Mouse (Mus musculus): ENCODE measurements around the gene Rexo4. TPM values are rescaled to one million over a fixed set of nuclear protein-coding genes. Genes with fewer than 3 reads are reported as not detected.
A peak's percentile ranks its signal among the peaks of the same experiment; 100 is the strongest.

Gene Rexo4
- polyA plus RNA-seq, 1 experiment from 2014 or later, result 39.5 TPM

DNA sequence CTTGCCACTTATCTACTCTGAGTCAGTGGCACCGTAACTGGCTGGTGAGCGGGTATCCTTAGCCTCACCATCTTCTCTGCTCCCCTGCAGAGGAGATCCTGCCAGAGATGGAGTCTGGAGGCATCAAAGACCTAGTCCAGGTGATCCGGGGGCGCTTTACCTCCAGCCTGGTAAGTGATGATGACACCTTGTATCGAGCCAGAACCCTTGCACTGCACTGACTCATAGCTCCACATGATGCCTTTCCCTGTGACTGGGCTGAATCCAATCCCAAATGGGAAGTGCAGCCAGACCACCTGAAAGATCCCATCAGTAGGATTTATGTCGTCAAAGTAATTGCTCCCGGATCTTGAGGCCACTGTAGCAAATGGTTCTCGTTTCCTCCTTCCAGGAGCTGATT is 11.3 kb downstream of the Rexo4 start:
- Histone ChIP-seq H3K27me3 (replicated peaks; ENCODE audit: control insufficient read depth, insufficient read depth, low read length) (no peaks in the 10 kb centered on the region), H3K4me3 (replicated peaks; ENCODE audit: low read length) (no peak overlapping the region), H3K27ac (ENCODE audit: low read length) (no peak overlapping the region), H3K4me1 (replicated peaks; ENCODE audit: control insufficient read depth, insufficient read depth, low read length) (0 out of 2 replicates have a peak, but pooled peaks cover under 1% of the 10 kb centered on the region), H3K9ac (replicated peaks; ENCODE audit: low read depth, low read length) (no peak overlapping the region), H3K9me3 (ENCODE audit: control insufficient read depth, low read length) (no peaks in the 10 kb centered on the region), H3K36me3 (ENCODE audit: control insufficient read depth, insufficient read depth) (peaks cover 29% of the 10 kb centered on the region), H3K4me2 (ENCODE audit: low read length) (no peak overlapping the region)
- 91% methylated on average over 8 of the region's 8 CpGs for WGBS
- no peak for ATAC-seq

DNA sequence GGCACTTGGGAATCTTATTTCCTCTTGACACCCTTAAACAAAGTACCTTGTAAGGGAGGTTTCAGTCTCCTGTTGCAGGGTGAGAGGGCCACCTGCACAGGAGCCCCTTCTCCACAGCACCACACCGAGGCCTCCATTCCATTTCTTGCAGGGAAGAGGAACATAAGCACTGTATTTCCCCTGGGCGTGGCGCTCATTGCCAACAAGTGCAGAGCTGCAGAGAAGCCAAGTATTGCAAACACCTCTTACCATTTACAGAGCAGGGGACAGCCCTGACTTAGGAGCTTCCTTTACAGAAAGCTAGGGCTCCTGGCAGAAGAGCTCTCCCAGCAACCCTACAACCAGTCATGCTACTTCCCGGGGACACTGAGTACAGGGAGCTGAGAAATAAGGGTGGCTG is 12.0 kb downstream of the Rexo4 start:
- Histone ChIP-seq H3K27ac (ENCODE audit: low read length) (no peak overlapping the region), H3K9me3 (ENCODE audit: control insufficient read depth, low read length) (no peaks in the 10 kb centered on the region), H3K36me3 (ENCODE audit: control insufficient read depth, insufficient read depth) (peaks cover 24% of the 10 kb centered on the region), H3K4me3 (replicated peaks; ENCODE audit: low read length) (no peak overlapping the region), H3K4me2 (ENCODE audit: low read length) (no peak overlapping the region), H3K9ac (replicated peaks; ENCODE audit: low read depth, low read length) (no peak overlapping the region), H3K4me1 (replicated peaks; ENCODE audit: control insufficient read depth, insufficient read depth, low read length) (0 out of 2 replicates have a peak, but pooled peaks cover 3% of the 10 kb centered on the region), H3K27me3 (replicated peaks; ENCODE audit: control insufficient read depth, insufficient read depth, low read length) (no peaks in the 10 kb centered on the region)
- 95% methylated on average over 4 of the region's 4 CpGs for WGBS
- ATAC-seq, result no peak

DNA sequence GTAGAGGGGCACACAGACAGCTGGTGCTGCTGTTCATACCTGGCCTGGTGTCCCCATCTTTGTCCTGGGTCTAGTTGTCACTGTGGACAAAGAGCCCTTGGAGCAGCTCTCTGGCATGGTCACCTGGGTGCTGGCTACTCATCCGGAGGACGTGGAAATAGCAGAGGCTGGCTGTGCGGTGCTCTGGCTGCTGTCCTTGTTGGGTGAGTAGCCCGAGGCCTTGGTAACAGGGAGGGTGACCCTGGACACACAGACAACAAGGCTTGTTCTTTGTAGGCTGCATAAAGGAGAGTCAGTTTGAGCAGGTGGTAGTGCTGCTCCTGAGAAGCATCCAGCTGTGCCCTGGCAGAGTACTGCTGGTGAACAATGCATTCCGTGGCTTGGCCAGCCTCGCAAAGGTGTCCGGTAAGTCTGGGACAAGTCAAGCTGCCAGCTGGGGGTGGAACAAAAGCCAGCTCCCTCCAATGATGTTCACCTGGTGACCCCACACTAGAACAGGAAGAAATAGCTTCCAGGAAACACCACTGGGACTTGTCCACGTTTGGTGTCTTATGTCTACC is 12.8 kb downstream of the Rexo4 start:
- ATAC-seq, result no peak
- Histone ChIP-seq H3K27ac (ENCODE audit: low read length) (no peak overlapping the region), H3K4me2 (ENCODE audit: low read length) (no peak overlapping the region), H3K4me3 (replicated peaks; ENCODE audit: low read length) (no peak overlapping the region), H3K36me3 (ENCODE audit: control insufficient read depth, insufficient read depth) (peaks cover 19% of the 10 kb centered on the region), H3K9me3 (ENCODE audit: control insufficient read depth, low read length) (no peaks in the 10 kb centered on the region), H3K4me1 (replicated peaks; ENCODE audit: control insufficient read depth, insufficient read depth, low read length) (0 out of 2 replicates have a peak, but pooled peaks cover 3% of the 10 kb centered on the region), H3K9ac (replicated peaks; ENCODE audit: low read depth, low read length) (no peak overlapping the region), H3K27me3 (replicated peaks; ENCODE audit: control insufficient read depth, insufficient read depth, low read length) (no peaks in the 10 kb centered on the region)
- WGBS, result 92% methylated on average over 8 of the region's 8 CpGs

DNA sequence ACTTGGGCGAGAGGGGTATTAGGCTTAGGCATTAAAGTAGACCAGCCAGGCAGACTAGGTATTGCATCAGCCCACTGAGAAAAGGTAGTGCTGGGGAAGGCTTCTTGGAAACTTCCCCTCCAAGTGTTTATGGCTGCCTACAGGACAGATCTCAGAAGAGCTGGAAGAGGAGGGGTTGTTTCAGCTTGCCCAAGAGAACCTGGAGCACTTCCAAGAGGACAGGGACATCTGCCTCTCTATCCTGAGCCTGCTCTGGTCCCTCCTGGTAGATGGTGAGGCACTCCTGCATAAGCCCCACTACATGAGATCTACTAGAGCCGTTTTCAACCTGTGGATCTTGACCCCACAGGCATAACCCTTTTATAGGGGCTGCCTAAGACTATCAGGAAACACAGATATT is 13.8 kb downstream of the Rexo4 start:
- no peaks in the 10 kb centered on the region for H3K9me3 ChIP-seq (ENCODE audit: control insufficient read depth, low read length)
- ATAC-seq, result no peak
- H3K4me1 ChIP-seq (replicated peaks; ENCODE audit: control insufficient read depth, insufficient read depth, low read length), result 0 out of 2 replicates have a peak, but pooled peaks cover 3% of the 10 kb centered on the region
- H3K9ac ChIP-seq (replicated peaks; ENCODE audit: low read depth, low read length), result no peak overlapping the region
- H3K36me3 ChIP-seq (ENCODE audit: control insufficient read depth, insufficient read depth), result peaks cover 10% of the 10 kb centered on the region
- 93% methylated on average over 2 of the region's 2 CpGs for WGBS
- no peak overlapping the region for H3K4me3 ChIP-seq (replicated peaks; ENCODE audit: low read length)
- no peak overlapping the region for H3K27ac ChIP-seq (ENCODE audit: low read length)
- no peak overlapping the region for H3K4me2 ChIP-seq (ENCODE audit: low read length)
- H3K27me3 ChIP-seq (replicated peaks; ENCODE audit: control insufficient read depth, insufficient read depth, low read length), result no peaks in the 10 kb centered on the region

DNA sequence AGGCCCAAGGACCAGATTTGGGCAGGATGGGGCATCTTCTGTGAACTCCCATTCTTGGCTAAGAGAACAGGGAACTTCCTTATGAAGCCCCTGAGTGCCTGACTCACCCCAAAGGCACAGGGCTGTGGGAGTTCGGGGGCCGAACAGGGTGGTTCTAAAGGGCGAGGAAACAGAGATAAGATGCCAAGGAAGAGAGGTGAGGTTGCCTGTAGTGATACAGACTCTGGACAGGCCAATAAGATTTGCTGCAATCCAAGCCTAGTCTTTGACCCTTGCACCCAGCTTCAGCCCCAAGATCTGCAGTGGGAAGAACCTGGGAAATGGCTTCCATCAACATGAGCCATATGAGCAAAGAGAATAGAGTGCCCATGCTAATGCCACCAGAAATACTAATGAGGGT is 20.9 kb downstream of the Rexo4 start:
- no peaks in the 10 kb centered on the region for H3K36me3 ChIP-seq (ENCODE audit: control insufficient read depth, insufficient read depth)
- H3K4me2 ChIP-seq (ENCODE audit: low read length), result no peak overlapping the region
- WGBS, result 85% methylated on average over 3 of the region's 3 CpGs
- no peaks in the 10 kb centered on the region for H3K27me3 ChIP-seq (replicated peaks; ENCODE audit: control insufficient read depth, insufficient read depth, low read length)
- no peak overlapping the region for H3K4me3 ChIP-seq (replicated peaks; ENCODE audit: low read length)
- no peak for ATAC-seq
- no peak overlapping the region for H3K27ac ChIP-seq (ENCODE audit: low read length)
- 0 out of 2 replicates have a peak, but pooled peaks cover 3% of the 10 kb centered on the region for H3K4me1 ChIP-seq (replicated peaks; ENCODE audit: control insufficient read depth, insufficient read depth, low read length)
- H3K9me3 ChIP-seq (ENCODE audit: control insufficient read depth, low read length), result no peaks in the 10 kb centered on the region
- H3K9ac ChIP-seq (replicated peaks; ENCODE audit: low read depth, low read length), result no peak overlapping the region

DNA sequence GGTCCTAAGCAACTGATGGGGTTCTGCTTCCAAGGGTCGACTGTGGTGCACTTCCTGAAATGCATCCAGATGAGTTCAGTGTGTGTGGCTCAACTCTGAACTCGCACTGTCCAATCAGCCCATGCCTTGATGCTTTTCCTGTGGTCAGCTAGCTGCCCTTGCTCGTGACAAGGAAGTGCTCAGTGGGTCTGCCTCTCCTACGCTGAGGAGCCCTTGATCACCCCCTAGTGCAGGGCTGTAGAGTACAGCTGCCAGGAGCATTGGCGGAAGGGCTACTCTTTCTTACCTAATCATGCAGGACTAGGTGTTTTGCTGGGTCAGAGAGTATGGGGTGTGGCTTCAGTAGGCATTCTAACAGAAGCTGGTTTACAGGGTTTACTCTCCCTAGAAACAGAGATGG is 22.6 kb downstream of the Rexo4 start:
- no peaks in the 10 kb centered on the region for H3K9me3 ChIP-seq (ENCODE audit: control insufficient read depth, low read length)
- H3K36me3 ChIP-seq (ENCODE audit: control insufficient read depth, insufficient read depth), result no peaks in the 10 kb centered on the region
- no peak overlapping the region for H3K9ac ChIP-seq (replicated peaks; ENCODE audit: low read depth, low read length)
- no peak for ATAC-seq
- no peak overlapping the region for H3K27ac ChIP-seq (ENCODE audit: low read length)
- 44% methylated on average over 5 of the region's 5 CpGs for WGBS
- H3K4me2 ChIP-seq (ENCODE audit: low read length), result no peak overlapping the region
- H3K4me1 ChIP-seq (replicated peaks; ENCODE audit: control insufficient read depth, insufficient read depth, low read length), result no peaks in the 10 kb centered on the region
- H3K27me3 ChIP-seq (replicated peaks; ENCODE audit: control insufficient read depth, insufficient read depth, low read length), result no peaks in the 10 kb centered on the region
- H3K4me3 ChIP-seq (replicated peaks; ENCODE audit: low read length), result no peak overlapping the region

DNA sequence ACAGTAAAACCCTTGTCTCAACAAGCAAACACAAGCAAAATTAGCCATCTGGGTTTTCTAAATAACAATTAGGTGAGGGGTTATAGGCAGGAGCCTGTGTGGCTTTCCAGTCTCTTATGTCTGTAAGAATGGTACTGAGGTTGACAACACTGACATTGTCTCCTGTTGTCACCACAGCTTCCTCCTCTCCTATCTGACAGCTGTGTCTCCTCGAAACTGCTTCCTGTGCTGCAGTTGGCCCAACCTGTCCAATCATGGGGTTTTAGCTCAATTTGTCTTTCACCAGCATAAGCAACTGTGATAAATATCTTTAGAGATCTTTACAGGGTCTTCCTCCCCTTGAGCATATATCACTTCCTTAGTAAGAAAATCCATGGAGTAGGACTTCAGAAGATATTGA is 27.8 kb downstream of the Rexo4 start:
- no peaks in the 10 kb centered on the region for H3K36me3 ChIP-seq (ENCODE audit: control insufficient read depth, insufficient read depth)
- ATAC-seq, result no peak
- H3K9me3 ChIP-seq (ENCODE audit: control insufficient read depth, low read length), result no peaks in the 10 kb centered on the region
- peaks cover 12% of the 10 kb centered on the region for H3K4me1 ChIP-seq (replicated peaks; ENCODE audit: control insufficient read depth, insufficient read depth, low read length)
- 86% methylated on average over 1 of the region's 1 CpGs for WGBS
- H3K4me3 ChIP-seq (replicated peaks; ENCODE audit: low read length), result no peak overlapping the region
- H3K9ac ChIP-seq (replicated peaks; ENCODE audit: low read depth, low read length), result no peak overlapping the region
- H3K27ac ChIP-seq (ENCODE audit: low read length), result no peak overlapping the region
- no peaks in the 10 kb centered on the region for H3K27me3 ChIP-seq (replicated peaks; ENCODE audit: control insufficient read depth, insufficient read depth, low read length)
- H3K4me2 ChIP-seq (ENCODE audit: low read length), result no peak overlapping the region

DNA sequence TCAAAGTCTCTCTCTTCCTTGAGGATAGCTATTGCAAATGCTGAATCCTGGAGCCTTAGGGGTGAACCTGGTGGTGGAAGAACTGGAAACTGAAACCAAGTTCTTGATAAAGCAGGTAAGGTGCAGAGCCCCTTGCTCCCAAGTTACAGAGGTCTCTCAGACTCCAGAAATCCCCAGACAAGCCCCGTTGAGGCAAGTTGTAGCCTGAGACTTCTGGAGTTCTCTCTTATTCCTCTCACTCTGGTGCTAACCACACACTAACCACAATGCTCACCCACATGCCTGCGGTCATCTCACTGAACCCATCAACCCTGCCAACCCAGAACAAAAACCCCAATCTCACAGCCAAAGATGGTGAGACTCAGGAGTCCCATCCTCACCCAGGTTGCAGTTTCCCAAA is 28.9 kb downstream of the Rexo4 start:
- H3K4me2 ChIP-seq (ENCODE audit: low read length), result no peak overlapping the region

DNA sequence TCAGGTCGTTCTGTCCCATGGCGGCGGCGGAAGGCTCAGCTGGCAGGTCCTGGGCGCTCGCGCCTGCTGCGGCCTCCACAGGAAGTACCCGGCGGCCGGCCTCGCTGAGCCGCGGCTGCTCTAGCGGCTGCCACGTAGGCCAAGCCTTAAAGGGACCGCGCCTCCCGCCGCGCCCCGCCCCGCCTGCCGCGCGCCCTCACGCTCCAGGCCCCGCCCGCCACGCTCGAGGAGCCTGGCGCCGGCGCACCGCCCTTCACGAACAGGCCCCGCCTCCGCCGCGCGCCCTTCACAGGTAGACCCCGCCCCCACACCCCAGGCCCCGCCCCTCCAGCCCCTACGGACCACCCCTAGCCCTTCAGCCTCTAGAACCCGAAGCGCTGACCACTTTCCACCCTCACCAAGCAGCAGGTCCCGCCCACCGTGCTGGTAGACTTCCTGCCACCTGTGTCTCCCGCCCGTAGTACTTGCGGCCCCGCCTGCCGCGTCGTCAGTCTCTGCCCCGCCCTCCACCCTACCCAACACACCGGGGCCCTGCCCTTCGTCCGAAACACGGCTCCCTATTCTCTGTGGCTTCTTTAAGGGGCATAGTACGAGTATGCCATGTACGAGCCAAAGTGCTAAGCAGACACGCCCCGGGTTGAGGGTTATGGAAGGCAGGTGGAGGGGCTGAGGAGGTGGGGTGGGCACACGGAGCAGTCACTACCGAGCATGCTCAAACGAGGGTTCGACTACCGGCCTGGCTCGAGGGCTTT is 30.7 kb downstream of the Rexo4 start, which contains the start of the genes Surf4 and Stkld1:
TSS of gene Surf4 (minus strand) at position 625 of the 752 bp plus-strand sequence.
TSS of gene Stkld1 (plus strand) at position 744 of the 752 bp plus-strand sequence.
- peak; percentile 97 for ATAC-seq
- H3K4me3 ChIP-seq (replicated peaks; ENCODE audit: low read length), result peak within 1 kb of the TSS; percentile 92
- H3K27ac ChIP-seq (ENCODE audit: low read length), result no peak within 1 kb of the TSS; the same call in 1 of the 2 replicates
- H3K27me3 ChIP-seq (replicated peaks; ENCODE audit: control insufficient read depth, insufficient read depth, low read length), result no peaks in the 10 kb centered on the region
- H3K4me1 ChIP-seq (replicated peaks; ENCODE audit: control insufficient read depth, insufficient read depth, low read length), result peaks cover 24% of the 10 kb centered on the region
- peak within 1 kb of the TSS; percentile 77 for H3K4me2 ChIP-seq (ENCODE audit: low read length)
- no peaks in the 10 kb centered on the region for H3K9me3 ChIP-seq (ENCODE audit: control insufficient read depth, low read length)
- under 1% methylated on average over 64 of the region's 70 CpGs for WGBS
- H3K9ac ChIP-seq (replicated peaks; ENCODE audit: low read depth, low read length), result peak within 1 kb of the TSS; percentile 98
- no peaks in the 10 kb centered on the region for H3K36me3 ChIP-seq (ENCODE audit: control insufficient read depth, insufficient read depth)

More for the DNA sequence above, 28.9 kb downstream of the Rexo4 start:
- peaks cover 22% of the 10 kb centered on the region for H3K4me1 ChIP-seq (replicated peaks; ENCODE audit: control insufficient read depth, insufficient read depth, low read length)
- 85% methylated on average over 2 of the region's 2 CpGs for WGBS
- no peak overlapping the region for H3K9ac ChIP-seq (replicated peaks; ENCODE audit: low read depth, low read length)
- no peak for ATAC-seq
- H3K4me3 ChIP-seq (replicated peaks; ENCODE audit: low read length), result no peak overlapping the region
- no peaks in the 10 kb centered on the region for H3K27me3 ChIP-seq (replicated peaks; ENCODE audit: control insufficient read depth, insufficient read depth, low read length)
- no peaks in the 10 kb centered on the region for H3K9me3 ChIP-seq (ENCODE audit: control insufficient read depth, low read length)
- H3K27ac ChIP-seq (ENCODE audit: low read length), result no peak overlapping the region
- H3K36me3 ChIP-seq (ENCODE audit: control insufficient read depth, insufficient read depth), result no peaks in the 10 kb centered on the region
